Mouse (Mus musculus) neural tube, embryonic 13.5 days (tissue): ENCODE measurements around the gene I830077J02Rik. TPM values are rescaled to one million over a fixed set of nuclear protein-coding genes. Genes with fewer than 3 reads are reported as not detected.
"Not testable (repeated sequence)": the region's sequence is repeated elsewhere in the genome, so short reads cannot be mapped to it uniquely, and the experiment has no call there.

Experiments used
- ATAC-seq: fragments of 200-750 bp; cut with Nextera tagmentation; 2 replicates; pipeline ENCODE4 v1.8.0; 2017; ENCODE audit warnings: low read depth, mild to moderate bottlenecking, moderate TSS enrichment, moderate library complexity
- H3K27ac ChIP-seq: fragments of 300-500 bp; sonication (generic); replicated peaks from 2 replicates; pipeline ENCODE4 v1.5.1; 2015; ENCODE audit warnings: moderate library complexity, mild to moderate bottlenecking, inconsistent platforms
- H3K27me3 ChIP-seq: fragments of 300-500 bp; sonication (generic); 2 replicates; pipeline ENCODE4 v1.6.1; 2015; ENCODE audit warnings: mild to moderate bottlenecking, inconsistent platforms
- H3K36me3 ChIP-seq: fragments of 300-500 bp; sonication (generic); 2 replicates; pipeline ENCODE4 v1.6.1; 2015; ENCODE audit warnings: mild to moderate bottlenecking, inconsistent platforms
- H3K4me1 ChIP-seq: fragments of 300-500 bp; sonication (generic); replicated peaks from 2 replicates; pipeline ENCODE4 v1.6.1; 2015; ENCODE audit warnings: inconsistent platforms
- H3K4me2 ChIP-seq: fragments of 300-500 bp; sonication (generic); 2 replicates; pipeline ENCODE4 v1.6.1; 2015; ENCODE audit warnings: inconsistent platforms, mild to moderate bottlenecking, moderate library complexity
- H3K4me3 ChIP-seq: fragments of 300-500 bp; sonication (generic); 2 replicates; pipeline ENCODE4 v1.5.1; 2015; ENCODE audit warnings: mild to moderate bottlenecking, inconsistent platforms
- H3K9ac ChIP-seq: fragments of 300-500 bp; sonication (generic); 2 replicates; pipeline ENCODE4 v1.6.1; 2015; ENCODE audit warnings: moderate library complexity, mild to moderate bottlenecking, inconsistent platforms
- H3K9me3 ChIP-seq: fragments of 300-500 bp; sonication (generic); 2 replicates; pipeline ENCODE4 v1.6.1; 2016; ENCODE audit warnings: inconsistent platforms
- WGBS: fragments of 180-500 bp; shearing (Covaris S2); methylation state at CpG from one replicate; pipeline ENCODE4 v1.1.7; 2015; 5-methylcytosine and 5-hydroxymethylcytosine counted together
- polyA plus RNA-seq: library from polyadenylated mRNA; unstranded; fragments of >200 nt; fragmentation: Nextera tagmentation; extraction: Ambion mirVana; gene quantifications from 2 replicates; pipeline ENCODE4 v1.2.1, GENCODE M21; 2015

The I830077J02Rik gene
- polyA plus RNA-seq, 1 experiment from 2014 or later: 0.21 TPM

DNA sequence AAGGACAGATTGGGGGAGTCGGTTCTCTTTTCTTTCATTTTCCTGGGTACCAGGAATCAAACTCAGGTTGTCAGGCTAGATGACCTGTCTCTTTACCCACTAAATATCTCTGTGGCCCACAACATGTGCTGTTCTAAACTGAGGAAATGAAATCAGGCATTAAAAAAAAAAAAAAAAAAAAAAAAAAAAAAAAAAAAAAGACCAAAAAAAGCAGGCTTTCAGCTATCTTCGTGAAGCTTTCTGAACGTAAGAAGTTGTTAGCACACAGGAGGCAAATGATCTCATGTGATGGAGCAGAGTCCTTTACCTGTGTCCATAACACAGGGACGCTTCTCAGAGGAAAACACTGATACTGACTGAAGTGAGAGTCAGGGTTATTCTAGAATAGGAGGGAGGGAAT lies 3.6 kb upstream of the I830077J02Rik start:
- Histone ChIP-seq H3K9me3 (no peaks in the 10 kb centered on the region), H3K4me3 (no peak overlapping the region), H3K36me3 (peaks cover 27% of the 10 kb centered on the region), H3K9ac (no peak overlapping the region), H3K27me3 (no peaks in the 10 kb centered on the region), H3K4me2 (no peak overlapping the region), H3K27ac (no peak overlapping the region), H3K4me1 (no peaks in the 10 kb centered on the region)
- 89% methylated on average over 4 of the region's 4 CpGs for WGBS
- no peak for ATAC-seq

DNA sequence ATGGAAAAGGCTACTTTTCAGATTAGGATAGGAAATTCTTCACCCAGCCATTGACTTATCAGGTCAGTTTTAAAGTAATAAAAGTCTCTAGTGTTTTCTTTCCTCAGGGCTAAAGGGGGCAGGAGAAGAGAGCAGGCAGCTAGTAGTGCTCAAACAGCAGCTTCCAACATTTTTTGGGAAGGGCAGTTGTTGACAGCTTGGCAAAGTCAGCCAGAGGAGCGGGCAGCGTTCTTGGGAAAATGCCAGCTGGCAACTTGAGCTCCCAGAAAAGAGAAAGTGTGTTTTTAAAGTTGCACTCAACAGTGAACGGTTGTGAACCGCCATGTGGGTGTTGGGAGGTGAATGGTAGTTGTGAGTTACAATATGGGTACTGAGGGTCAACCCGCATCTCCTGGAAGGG lies 2.6 kb upstream of the I830077J02Rik start:
- 84% methylated on average over 5 of the region's 5 CpGs for WGBS
- peaks cover 17% of the 10 kb centered on the region for H3K36me3 ChIP-seq
- no peak overlapping the region for H3K27ac ChIP-seq
- H3K4me3 ChIP-seq: no peak overlapping the region
- no peak overlapping the region for H3K4me2 ChIP-seq
- no peaks in the 10 kb centered on the region for H3K27me3 ChIP-seq
- H3K9ac ChIP-seq: no peak overlapping the region
- no peak for ATAC-seq
- no peaks in the 10 kb centered on the region for H3K9me3 ChIP-seq
- H3K4me1 ChIP-seq: no peaks in the 10 kb centered on the region

DNA sequence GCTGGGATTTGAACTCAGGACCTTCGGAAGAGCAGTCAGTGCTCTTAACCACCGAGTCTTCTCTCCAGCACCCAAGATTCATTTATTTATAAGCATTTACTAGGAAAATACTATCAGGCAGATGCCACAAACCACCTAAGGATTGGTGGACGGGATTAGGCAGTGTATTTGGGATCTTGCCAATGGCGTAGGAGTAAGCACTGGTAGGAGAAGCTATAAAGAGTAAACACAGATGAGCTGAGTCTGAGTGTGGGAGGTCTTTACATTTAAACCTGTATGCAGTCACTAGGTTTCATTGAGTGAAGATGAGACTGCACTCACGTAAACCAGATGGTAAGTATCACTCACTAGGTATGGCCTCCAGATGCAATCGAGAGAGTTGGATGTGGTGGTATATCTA lies 1.5 kb upstream of the I830077J02Rik start:
- no peaks in the 10 kb centered on the region for H3K27me3 ChIP-seq
- peaks cover 12% of the 10 kb centered on the region; the same call in 1 of the 2 replicates for H3K36me3 ChIP-seq
- H3K27ac ChIP-seq: no peak overlapping the region
- no peak for ATAC-seq
- no peaks in the 10 kb centered on the region for H3K4me1 ChIP-seq
- H3K4me2 ChIP-seq: no peak overlapping the region
- WGBS: 93% methylated on average over 6 of the region's 6 CpGs
- H3K9ac ChIP-seq: no peak overlapping the region
- H3K4me3 ChIP-seq: no peak overlapping the region
- H3K9me3 ChIP-seq: no peaks in the 10 kb centered on the region

DNA sequence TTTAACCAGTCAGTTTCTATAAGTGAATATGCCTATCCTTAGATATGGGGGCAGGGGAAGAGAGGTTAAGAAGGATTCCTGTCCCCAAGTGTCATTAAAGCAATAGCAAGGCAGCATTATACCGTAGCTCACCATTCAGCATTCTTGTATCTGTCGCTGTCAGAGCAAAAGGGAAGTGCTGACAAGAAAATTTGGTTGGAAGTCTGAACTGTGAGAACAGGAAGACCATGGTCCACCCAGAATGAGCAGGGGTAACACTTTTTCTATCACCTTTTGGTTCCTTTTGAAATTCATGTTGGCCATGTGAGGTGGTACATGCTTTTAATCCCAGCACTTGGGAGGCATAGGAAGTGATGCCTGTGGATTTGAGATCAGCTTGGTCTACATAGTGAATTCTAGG lies 1.4 kb downstream of the I830077J02Rik start:
- no peaks in the 10 kb centered on the region for H3K27me3 ChIP-seq
- ATAC-seq: no peak
- H3K36me3 ChIP-seq: no peaks in the 10 kb centered on the region
- WGBS: 91% methylated on average over 2 of the region's 2 CpGs
- no peak overlapping the region for H3K27ac ChIP-seq
- no peaks in the 10 kb centered on the region for H3K9me3 ChIP-seq
- no peak overlapping the region for H3K4me2 ChIP-seq
- H3K9ac ChIP-seq: no peak overlapping the region
- no peaks in the 10 kb centered on the region for H3K4me1 ChIP-seq
- H3K4me3 ChIP-seq: no peak overlapping the region

DNA sequence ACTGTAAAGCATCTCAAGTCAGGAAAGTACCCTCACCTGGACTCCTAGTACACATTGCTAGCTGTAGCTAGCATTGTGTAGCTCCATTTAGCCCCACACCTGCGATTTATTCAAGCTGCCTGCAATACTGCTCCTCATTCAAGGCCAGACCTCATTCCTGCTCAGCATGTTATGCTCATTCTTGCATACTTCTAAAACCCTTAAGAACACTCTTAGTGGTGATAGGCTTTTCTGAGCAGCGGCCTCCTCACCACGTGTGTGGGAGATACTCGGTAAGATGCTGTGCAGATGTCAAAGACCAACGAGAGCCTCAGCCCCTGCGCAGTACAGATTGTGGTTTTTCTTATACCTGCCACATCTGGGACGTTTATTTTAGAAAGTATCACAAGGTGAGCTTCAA lies 2.6 kb downstream of the I830077J02Rik start:
- Histone ChIP-seq H3K4me2 (no peak overlapping the region), H3K27ac (no peak overlapping the region), H3K4me1 (no peaks in the 10 kb centered on the region), H3K36me3 (no peaks in the 10 kb centered on the region), H3K9ac (no peak overlapping the region), H3K9me3 (no peaks in the 10 kb centered on the region), H3K4me3 (no peak overlapping the region), H3K27me3 (no peaks in the 10 kb centered on the region)
- 89% methylated on average over 7 of the region's 7 CpGs for WGBS
- no peak for ATAC-seq

DNA sequence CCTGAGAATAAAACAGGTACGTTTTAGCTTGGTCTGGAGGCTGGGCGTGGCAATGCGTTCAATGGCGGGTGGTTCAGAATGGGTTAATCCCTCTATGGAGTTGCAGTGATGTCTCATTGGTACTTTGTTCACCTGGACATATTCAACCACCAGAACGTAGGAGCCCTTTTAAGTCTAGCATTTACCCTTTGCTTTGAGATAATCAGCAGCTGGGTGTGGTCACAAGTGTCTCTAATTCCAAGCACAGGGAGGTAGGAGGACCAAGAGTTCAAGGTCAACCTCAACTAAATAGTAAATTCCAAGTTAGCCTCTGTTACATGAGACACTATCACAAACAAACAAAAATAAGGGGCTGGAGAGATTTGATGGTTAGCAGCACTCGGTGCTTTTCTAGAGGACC lies 3.7 kb downstream of the I830077J02Rik start:
- H3K9ac ChIP-seq: no peak overlapping the region
- no peaks in the 10 kb centered on the region for H3K4me1 ChIP-seq
- H3K9me3 ChIP-seq: no peaks in the 10 kb centered on the region
- ATAC-seq: no peak
- no peak overlapping the region for H3K4me2 ChIP-seq
- no peak overlapping the region for H3K27ac ChIP-seq
- H3K36me3 ChIP-seq: no peaks in the 10 kb centered on the region
- no peak overlapping the region for H3K4me3 ChIP-seq
- 89% methylated on average over 6 of the region's 6 CpGs for WGBS
- H3K27me3 ChIP-seq: no peaks in the 10 kb centered on the region

DNA sequence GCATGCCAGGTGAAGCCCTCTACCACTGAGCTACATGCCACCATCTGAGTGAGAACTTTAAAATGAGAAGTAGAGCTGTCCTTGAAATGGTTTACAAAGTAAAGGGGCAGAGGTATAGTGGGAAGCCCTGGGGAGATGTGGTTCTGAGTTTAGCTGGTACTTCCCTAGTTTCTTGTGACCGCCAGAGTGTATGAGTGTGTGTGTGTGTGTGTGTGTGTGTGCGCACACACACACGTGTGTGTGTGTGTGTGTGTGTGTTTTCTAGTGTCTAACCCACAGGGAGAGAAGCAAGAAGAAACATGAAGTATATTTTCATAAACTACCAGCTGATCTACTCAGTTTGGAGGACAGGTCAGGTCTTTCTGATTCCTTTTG lies 4.3 kb downstream of the I830077J02Rik start:
- no peak overlapping the region for H3K4me2 ChIP-seq
- no peaks in the 10 kb centered on the region for H3K4me1 ChIP-seq
- no peaks in the 10 kb centered on the region for H3K27me3 ChIP-seq
- H3K9ac ChIP-seq: no peak overlapping the region
- ATAC-seq: no peak
- H3K4me3 ChIP-seq: no peak overlapping the region
- no peaks in the 10 kb centered on the region for H3K36me3 ChIP-seq
- H3K27ac ChIP-seq: no peak overlapping the region
- H3K9me3 ChIP-seq: no peaks in the 10 kb centered on the region
- 90% methylated on average over 3 of the region's 3 CpGs for WGBS

DNA sequence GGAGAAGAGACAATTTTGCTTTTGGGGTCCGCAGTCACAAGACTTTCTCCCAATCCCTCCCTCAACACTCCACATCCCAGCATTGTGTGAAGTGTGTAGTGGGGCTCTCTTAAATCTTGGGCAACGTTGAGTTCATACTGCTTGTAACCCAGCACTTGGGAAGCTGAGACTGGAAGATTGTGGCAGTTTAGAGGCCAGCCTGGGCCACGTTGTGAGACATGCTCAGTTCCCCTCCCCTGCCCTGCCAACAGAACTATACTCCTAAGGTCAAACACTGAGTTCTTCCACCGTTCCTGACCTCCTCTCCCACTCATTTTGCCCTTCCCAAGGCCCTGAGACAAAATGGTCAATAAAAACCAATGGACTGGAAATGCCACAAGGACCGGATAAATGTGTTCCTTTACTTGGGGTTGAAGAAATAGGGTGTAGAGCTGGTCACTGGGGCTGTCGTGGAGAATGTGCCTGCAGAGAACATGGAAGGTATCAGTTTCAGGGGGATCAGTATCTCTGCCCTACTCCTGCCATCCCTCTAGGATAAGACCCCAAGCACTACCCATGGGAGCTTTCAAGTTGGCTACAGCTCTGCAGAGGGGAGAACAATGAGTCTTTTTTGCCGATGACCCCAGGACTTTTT lies 4.8 kb downstream of the I830077J02Rik start:
- no peak overlapping the region for H3K4me3 ChIP-seq
- H3K27ac ChIP-seq: no peak overlapping the region
- H3K4me2 ChIP-seq: no peak overlapping the region
- H3K27me3 ChIP-seq: no peaks in the 10 kb centered on the region
- H3K9ac ChIP-seq: no peak overlapping the region
- no peaks in the 10 kb centered on the region for H3K4me1 ChIP-seq
- no peaks in the 10 kb centered on the region for H3K36me3 ChIP-seq
- H3K9me3 ChIP-seq: no peaks in the 10 kb centered on the region
- 56% methylated on average over 7 of the region's 7 CpGs for WGBS
- ATAC-seq: no peak

DNA sequence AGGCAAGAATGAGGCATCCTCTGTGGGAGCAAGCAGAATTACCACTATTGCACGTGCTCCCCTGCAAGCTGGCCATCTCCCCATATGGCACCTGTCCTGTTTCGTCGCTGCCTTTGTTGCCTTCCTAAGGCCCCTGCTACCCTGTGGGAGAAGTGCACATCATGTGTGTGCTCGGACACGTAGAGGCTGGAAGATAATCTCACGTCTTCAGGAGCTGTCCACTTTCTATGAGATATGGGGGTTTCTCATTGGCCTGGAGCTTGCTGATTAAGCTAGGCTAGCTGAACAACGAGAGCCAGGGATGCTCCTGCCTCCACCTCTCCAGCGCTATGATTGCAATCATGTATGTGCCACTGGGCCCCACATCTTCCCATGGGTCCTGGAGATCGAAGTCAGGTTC lies 7.8 kb downstream of the I830077J02Rik start:
- Histone ChIP-seq H3K27me3 (no peaks in the 10 kb centered on the region), H3K36me3 (no peaks in the 10 kb centered on the region), H3K4me2 (no peak overlapping the region), H3K9me3 (no peaks in the 10 kb centered on the region), H3K9ac (no peak overlapping the region), H3K4me1 (no peaks in the 10 kb centered on the region), H3K4me3 (no peak overlapping the region), H3K27ac (no peak overlapping the region)
- whole genome bisulfite sequencing: 86% methylated on average over 9 of the region's 9 CpGs
- ATAC-seq: no peak

DNA sequence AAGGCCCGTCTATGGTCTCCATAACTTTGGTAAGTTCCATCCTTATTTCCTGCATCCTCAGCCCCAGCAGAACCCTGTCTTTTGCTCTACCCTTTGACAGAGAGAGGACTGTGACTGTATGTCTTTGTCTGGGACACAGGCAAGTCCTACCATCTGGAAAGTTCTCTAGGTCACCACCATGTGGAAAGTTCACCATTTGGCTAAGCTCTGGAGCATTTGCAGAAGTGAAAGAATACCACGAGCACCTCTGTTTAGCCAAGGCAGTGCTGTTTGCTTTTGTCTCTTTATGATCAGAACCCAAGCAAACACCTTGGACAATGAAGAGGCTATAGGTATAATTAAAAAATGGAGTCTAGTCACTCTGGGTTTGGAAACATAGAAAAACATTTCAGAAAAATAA lies 10.5 kb downstream of the I830077J02Rik start:
- H3K4me3 ChIP-seq: no peak overlapping the region
- H3K27ac ChIP-seq: no peak overlapping the region
- H3K27me3 ChIP-seq: no peaks in the 10 kb centered on the region
- no peak overlapping the region for H3K9ac ChIP-seq
- no peaks in the 10 kb centered on the region for H3K9me3 ChIP-seq
- no peaks in the 10 kb centered on the region for H3K36me3 ChIP-seq
- H3K4me2 ChIP-seq: no peak overlapping the region
- ATAC-seq: no peak
- no peaks in the 10 kb centered on the region for H3K4me1 ChIP-seq
- 78% methylated on average over 2 of the region's 2 CpGs for WGBS

DNA sequence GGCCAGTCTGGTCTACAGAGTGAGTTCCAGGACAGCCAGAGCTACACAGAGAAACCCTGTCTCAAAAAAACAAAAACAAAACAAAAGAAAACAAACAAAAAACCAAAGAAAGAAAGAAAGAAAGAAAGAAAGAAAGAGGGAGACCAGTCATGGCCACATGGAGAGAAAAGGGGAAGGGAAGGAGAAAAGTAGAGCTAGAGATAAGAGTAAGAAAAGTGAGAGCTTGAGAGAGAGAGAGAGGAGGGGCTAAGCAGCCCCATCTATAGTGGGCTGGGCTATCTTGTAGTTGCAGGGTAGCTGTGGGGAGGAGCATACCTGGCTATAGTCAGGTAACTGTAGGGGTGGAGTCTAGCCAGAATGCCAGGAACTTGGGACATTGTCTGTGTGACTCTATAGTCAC lies 11.7 kb downstream of the I830077J02Rik start:
- not testable (repeated sequence) for H3K27me3 ChIP-seq, ATAC-seq, H3K36me3 ChIP-seq, H3K9me3 ChIP-seq, H3K4me2 ChIP-seq, H3K27ac ChIP-seq, H3K9ac ChIP-seq, H3K4me3 ChIP-seq, H3K4me1 ChIP-seq

DNA sequence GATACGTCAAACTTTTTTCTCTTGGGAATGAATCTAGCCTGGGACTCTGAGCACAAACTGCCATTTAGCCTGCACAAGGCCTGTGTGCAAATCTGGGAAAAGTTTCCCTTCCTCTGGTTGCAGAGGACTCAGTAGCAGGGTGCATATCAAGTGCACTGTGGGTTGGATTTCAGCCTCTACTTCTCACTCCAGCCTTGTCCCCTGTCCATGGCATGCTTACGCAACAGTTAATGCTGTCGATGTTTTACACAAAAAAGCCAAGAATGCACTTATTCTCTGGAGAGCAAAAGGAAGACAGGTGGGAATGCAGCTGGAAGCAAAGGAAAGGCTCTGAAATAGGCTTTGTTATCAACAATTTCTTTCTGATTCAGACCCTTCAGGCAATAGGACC lies 14.1 kb downstream of the I830077J02Rik start:
- H3K27me3 ChIP-seq: no peaks in the 10 kb centered on the region
- H3K9ac ChIP-seq: no peak overlapping the region
- H3K4me3 ChIP-seq: no peak overlapping the region
- H3K36me3 ChIP-seq: no peaks in the 10 kb centered on the region
- no peaks in the 10 kb centered on the region for H3K9me3 ChIP-seq
- no peak overlapping the region for H3K4me2 ChIP-seq
- no peak overlapping the region for H3K27ac ChIP-seq
- no peak for ATAC-seq
- 83% methylated on average over 3 of the region's 3 CpGs for WGBS
- H3K4me1 ChIP-seq: no peaks in the 10 kb centered on the region

DNA sequence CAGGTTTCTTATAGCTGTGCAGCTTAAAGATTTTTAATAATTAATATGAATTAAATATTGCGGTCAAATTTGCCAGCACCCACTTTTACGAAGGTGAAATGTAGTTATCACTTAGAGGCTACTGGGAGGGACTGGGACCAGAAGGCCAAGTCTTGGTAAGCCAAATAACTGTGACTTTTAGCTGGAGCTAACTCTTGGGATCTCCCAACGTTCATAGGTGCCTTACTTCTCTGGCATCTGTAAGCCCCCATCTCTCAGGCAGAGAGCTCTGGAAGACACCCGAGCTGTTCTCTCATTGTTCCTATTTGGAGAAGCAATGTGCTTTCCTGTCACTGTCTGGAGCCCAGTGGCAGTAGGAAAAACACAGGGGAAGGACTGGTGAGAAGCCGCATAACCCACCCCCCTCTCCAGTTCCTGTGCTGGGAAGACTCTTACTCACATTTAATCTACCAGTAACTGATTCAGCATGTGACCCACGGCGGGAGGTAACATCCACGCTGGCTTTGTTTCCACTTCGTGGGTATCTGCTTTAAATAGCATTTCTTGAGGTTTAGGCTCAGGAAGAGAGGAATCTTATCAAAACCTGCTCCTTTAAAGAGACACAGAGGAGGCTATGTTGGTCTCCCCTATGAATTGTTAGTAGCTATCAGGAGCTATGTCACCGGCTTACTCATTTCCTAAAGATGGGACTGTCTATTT lies 14.7 kb downstream of the I830077J02Rik start:
- Histone ChIP-seq H3K27ac (no peak overlapping the region), H3K9me3 (no peaks in the 10 kb centered on the region), H3K36me3 (no peaks in the 10 kb centered on the region), H3K27me3 (no peaks in the 10 kb centered on the region), H3K4me1 (no peaks in the 10 kb centered on the region), H3K4me3 (no peak overlapping the region), H3K4me2 (no peak overlapping the region), H3K9ac (no peak overlapping the region)
- no peak for ATAC-seq
- WGBS: 74% methylated on average over 10 of the region's 10 CpGs
